ENCODE assay signal across 10 mouse cellular contexts in genomic region chr8:124990923-124991667, GRCm38 (mm10). TPM values are rescaled to one million over a fixed set of nuclear protein-coding genes. Genes with fewer than 3 reads are reported as not detected.
DNase-seq lines count a peak whose midpoint lies in the region; ATAC-seq and TF ChIP-seq lines count a peak whose summit lies in the region.
"Had no signal": no experiment of that assay in that cellular context is flagged by ENCODE, and none has a peak within 500 bp of the region (broad histone marks: within the 10 kb centered on the region; RNA-seq: fewer than 3 reads in every experiment).

No protein-coding gene starts in this region.

- H3K36me3 ChIP-seq in forebrain, embryonic 10.5 days (replicated peaks): no peaks in the 10 kb centered on the region
- no peaks in the 10 kb centered on the region for H3K36me3 ChIP-seq in forebrain, embryonic 13.5 days (ENCODE audit: poor library complexity, severe bottlenecking)
- no peaks in the 10 kb centered on the region for H3K36me3 ChIP-seq in lung, postnatal 0 days (ENCODE audit: insufficient read depth, low read length)
- H3K36me3 ChIP-seq in hindbrain, embryonic 14.5 days (replicated peaks; ENCODE audit: control insufficient read depth, insufficient read depth): no peaks in the 10 kb centered on the region

- H3K27me3 ChIP-seq in forebrain, embryonic 10.5 days (ENCODE audit: poor library complexity, severe bottlenecking): peaks cover 18% of the 10 kb centered on the region
- peaks cover 14% of the 10 kb centered on the region for H3K27me3 ChIP-seq in forebrain, embryonic 13.5 days
- H3K27me3 ChIP-seq in lung, postnatal 0 days (replicated peaks; ENCODE audit: insufficient read depth, low read length): no peaks in the 10 kb centered on the region
- no peaks in the 10 kb centered on the region for H3K27me3 ChIP-seq in hindbrain, embryonic 14.5 days (ENCODE audit: control insufficient read depth, insufficient read depth, low read length)

- no peak for DNase-seq in forebrain, embryonic 10.5 days (ENCODE audit: extremely low spot score, low spot score)
- DNase-seq in lung, postnatal 0 days (ENCODE audit: low spot score): no peak
- no peak for DNase-seq in lung, postnatal 10 days
- DNase-seq in hindbrain, embryonic 14.5 days (ENCODE audit: low spot score): no peak
- DNase-seq in naive thymus-derived CD4-positive, alpha-beta T cell, adult 2 months (ENCODE audit: low read depth): peak; percentile 24
- no peak for DNase-seq in cerebellum, adult 11 months
- DNase-seq in embryo, embryonic 11 days: no peak
- DNase-seq: cerebellum, adult 9-11 months; layer of hippocampus, adult 9-11 months had no signal

- peak overlapping the region; percentile 13; the same call in 1 of the 2 replicates for H3K4me3 ChIP-seq in forebrain, embryonic 10.5 days
- no peak overlapping the region for H3K4me3 ChIP-seq in forebrain, embryonic 13.5 days
- no peak overlapping the region for H3K4me3 ChIP-seq in lung, postnatal 0 days (ENCODE audit: low read depth, low read length)
- H3K4me3 ChIP-seq in hindbrain, embryonic 14.5 days (replicated peaks; ENCODE audit: low read length): no peak overlapping the region

- H3K27ac ChIP-seq in forebrain, embryonic 10.5 days: no peak overlapping the region
- H3K27ac ChIP-seq in forebrain, embryonic 13.5 days: no peak overlapping the region
- no peak overlapping the region for H3K27ac ChIP-seq in lung, postnatal 0 days (ENCODE audit: low read length)
- H3K27ac ChIP-seq in hindbrain, embryonic 14.5 days: no peak overlapping the region

- ATAC-seq in forebrain, embryonic 13.5 days: no peak
- ATAC-seq in lung, postnatal 0 days: no peak
- no peak for ATAC-seq in hindbrain, embryonic 14.5 days (ENCODE audit: low FRiP score)

- no peaks in the 10 kb centered on the region for H3K9me3 ChIP-seq in forebrain, embryonic 10.5 days
- no peaks in the 10 kb centered on the region for H3K9me3 ChIP-seq in forebrain, embryonic 13.5 days (replicated peaks)
- no peaks in the 10 kb centered on the region for H3K9me3 ChIP-seq in lung, postnatal 0 days (ENCODE audit: low read length)
- no peaks in the 10 kb centered on the region for H3K9me3 ChIP-seq in hindbrain, embryonic 14.5 days (ENCODE audit: control insufficient read depth, low read length)

- TF ChIP-seq EP300 in lung, postnatal 0 days (IDR thresholded peaks at IDR 0.05): no peak

- H3K4me2 ChIP-seq in forebrain, embryonic 13.5 days: no peak overlapping the region
- H3K4me2 ChIP-seq in lung, postnatal 0 days (replicated peaks; ENCODE audit: low read depth, low read length): peak overlapping the region; percentile 54
- peak overlapping the region; percentile 27; the same call in 1 of the 2 replicates for H3K4me2 ChIP-seq in hindbrain, embryonic 14.5 days (replicated peaks)

- no peak for TF ChIP-seq CTCF in lung, postnatal 0 days (IDR thresholded peaks at IDR 0.05)

- 22% methylated on average over 17 of the region's 17 CpGs for WGBS in forebrain, embryonic 10.5 days
- WGBS in forebrain, embryonic 13.5 days: 20% methylated on average over 17 of the region's 17 CpGs
- WGBS in lung, postnatal 0 days: 7% methylated on average over 17 of the region's 17 CpGs
- WGBS in hindbrain, embryonic 14.5 days: 28% methylated on average over 17 of the region's 17 CpGs

- no peak overlapping the region for H3K9ac ChIP-seq in forebrain, embryonic 13.5 days
- H3K9ac ChIP-seq in lung, postnatal 0 days (replicated peaks; ENCODE audit: low read depth): no peak overlapping the region
- no peak overlapping the region for H3K9ac ChIP-seq in hindbrain, embryonic 14.5 days

- peaks cover 11% of the 10 kb centered on the region for H3K4me1 ChIP-seq in forebrain, embryonic 10.5 days
- H3K4me1 ChIP-seq in forebrain, embryonic 13.5 days: no peaks in the 10 kb centered on the region; the same call in 1 of the 2 replicates
- no peaks in the 10 kb centered on the region for H3K4me1 ChIP-seq in lung, postnatal 0 days (ENCODE audit: insufficient read depth, low read depth, low read length)
- 0 out of 2 replicates have a peak, but pooled peaks cover 6% of the 10 kb centered on the region for H3K4me1 ChIP-seq in hindbrain, embryonic 14.5 days (replicated peaks; ENCODE audit: control insufficient read depth, insufficient read depth, low read length)

RNA-seq across cellular contexts. Expression of gene Tsnax, which starts 21.7 kb away (rescaled TPM):
- polyA plus RNA-seq in forebrain, embryonic 10.5 days (2016; fragmentation: Nextera tagmentation; extraction: Ambion mirVana): 125 and 133 TPM in 2 replicates
- 128 and 133 TPM in 2 replicates for polyA plus RNA-seq in forebrain, embryonic 13.5 days (2015; fragmentation: Nextera tagmentation; extraction: Ambion mirVana)
- 60.6 and 63.3 TPM in 2 replicates for polyA plus RNA-seq in lung, postnatal 0 days (2015; fragmentation: Nextera tagmentation; extraction: Ambion mirVana)
- 218 and 247 TPM in 2 replicates for polyA plus RNA-seq in hindbrain, embryonic 14.5 days (2014; fragmentation: Nextera tagmentation; extraction: Ambion mirVana)

RNA-seq across cellular contexts. Expression of gene Egln1, which starts 42.0 kb away (rescaled TPM):
- polyA plus RNA-seq in forebrain, embryonic 10.5 days (2016; fragmentation: Nextera tagmentation; extraction: Ambion mirVana): 12.8 and 13.3 TPM in 2 replicates
- polyA plus RNA-seq in forebrain, embryonic 13.5 days (2015; fragmentation: Nextera tagmentation; extraction: Ambion mirVana): 18.0 and 18.7 TPM in 2 replicates
- 7.7 and 8.8 TPM in 2 replicates for polyA plus RNA-seq in lung, postnatal 0 days (2015; fragmentation: Nextera tagmentation; extraction: Ambion mirVana)
- 21.1 and 22.9 TPM in 2 replicates for polyA plus RNA-seq in hindbrain, embryonic 14.5 days (2014; fragmentation: Nextera tagmentation; extraction: Ambion mirVana)
